Mouse (Mus musculus) small intestine, adult 2 months (tissue): ENCODE measurements around the gene Aspn. TPM values are rescaled to one million over a fixed set of nuclear protein-coding genes. Genes with fewer than 3 reads are reported as not detected.

Source experiments
- H3K27ac ChIP-seq: fragments of 200-500 bp; 2 replicates; pipeline ENCODE4 v1.5.1; 2012; ENCODE audit warnings: low read depth, low read length, control low read depth, inconsistent platforms; ENCODE audit not compliant: insufficient read depth
- H3K27me3 ChIP-seq: fragments of 200-500 bp; 2 replicates; pipeline ENCODE4 v1.6.1; 2012; ENCODE audit warnings: mild to moderate bottlenecking, moderate library complexity, low read length, inconsistent platforms; ENCODE audit not compliant: control insufficient read depth, insufficient read depth
- H3K36me3 ChIP-seq: fragments of 200-500 bp; 2 replicates; pipeline ENCODE4 v1.6.1; 2012; ENCODE audit warnings: mild to moderate bottlenecking, low read length, control low read depth, inconsistent platforms; ENCODE audit not compliant: control insufficient read depth, insufficient read depth
- H3K4me1 ChIP-seq: fragments of 200-500 bp; 2 replicates; pipeline ENCODE4 v1.6.1; 2012; ENCODE audit warnings: low read length, inconsistent platforms, mixed read lengths; ENCODE audit not compliant: control insufficient read depth, insufficient read depth, insufficient read length
- H3K4me3 ChIP-seq: fragments of 200-500 bp; 2 replicates; pipeline ENCODE4 v1.5.1; 2012; ENCODE audit warnings: low read depth, mild to moderate bottlenecking, control low read depth, inconsistent platforms, low read length, moderate library complexity
- CTCF ChIP-seq: fragments of 200-500 bp; IDR thresholded peaks from 2 replicates; pipeline ENCODE4 v1.5.1; 2012; ENCODE audit warnings: low read depth, mild to moderate bottlenecking, control low read depth, inconsistent platforms, low read length, moderate library complexity, mixed read lengths; ENCODE audit not compliant: insufficient replicate concordance, insufficient read length; ENCODE audit errors: extremely low read depth
- POLR2A ChIP-seq: fragments of 200-500 bp; IDR thresholded peaks from 2 replicates; pipeline ENCODE4 v1.6.1; 2012; ENCODE audit warnings: low read depth, mild to moderate bottlenecking, control low read depth, inconsistent platforms, low read length, moderate library complexity
- WGBS: fragments of 180-500 bp; shearing (Covaris S2); methylation state at CpG from one replicate; pipeline ENCODE4 v1.1.7; 2018; 5-methylcytosine and 5-hydroxymethylcytosine counted together
- polyA plus RNA-seq: library from polyadenylated mRNA; depleted of rRNA; stranded (reverse); fragments of >200 nt; gene quantifications from 2 replicates; pipeline ENCODE4 v1.2.3, GENCODE M21; 2012

Aspn gene
- polyA plus RNA-seq, 1 experiment: 0.18 TPM

GRCm38 (mm10) chr13:49556924-49557323 is 12.7 kb downstream of the Aspn start:
- no peaks in the 10 kb centered on the region for H3K27me3 ChIP-seq
- H3K4me3 ChIP-seq: no peak overlapping the region
- no peak for TF ChIP-seq POLR2A
- no peak for TF ChIP-seq CTCF
- no peak overlapping the region for H3K27ac ChIP-seq
- H3K36me3 ChIP-seq: no peaks in the 10 kb centered on the region
- no peaks in the 10 kb centered on the region for H3K4me1 ChIP-seq
- 54% methylated on average over 1 of the region's 1 CpGs for WGBS

- no peak overlapping the region for H3K4me3 ChIP-seq
- no peak overlapping the region for H3K27ac ChIP-seq
- 62% methylated on average over 2 of the region's 2 CpGs for WGBS
- no peaks in the 10 kb centered on the region for H3K27me3 ChIP-seq
- TF ChIP-seq POLR2A (no peak), CTCF (peak; percentile 29; the same call in 1 of the 2 replicates)
- H3K4me1 ChIP-seq: no peaks in the 10 kb centered on the region
- no peaks in the 10 kb centered on the region for H3K36me3 ChIP-seq
Measured at GRCm38 (mm10) chr13:49559185-49559584, 14.9 kb downstream of the Aspn start.

- TF ChIP-seq CTCF: no peak
- no peak overlapping the region for H3K27ac ChIP-seq
- no peak overlapping the region for H3K4me3 ChIP-seq
- no peaks in the 10 kb centered on the region for H3K27me3 ChIP-seq
- 40% methylated on average over 2 of the region's 2 CpGs for WGBS
- H3K36me3 ChIP-seq: no peaks in the 10 kb centered on the region
- H3K4me1 ChIP-seq: no peaks in the 10 kb centered on the region
Measured at GRCm38 (mm10) chr13:49560886-49561285, 16.6 kb downstream of the Aspn start.

GRCm38 (mm10) chr13:49564347-49564746 is 20.1 kb downstream of the Aspn start:
- 88% methylated on average over 1 of the region's 1 CpGs for WGBS
- Histone ChIP-seq H3K27ac (no peak overlapping the region), H3K4me3 (no peak overlapping the region), H3K4me1 (no peaks in the 10 kb centered on the region), H3K36me3 (no peaks in the 10 kb centered on the region), H3K27me3 (no peaks in the 10 kb centered on the region)
- no peak for TF ChIP-seq POLR2A
- no peak for TF ChIP-seq CTCF

GRCm38 (mm10) chr13:49570371-49570770 is 26.1 kb downstream of the Aspn start:
- Histone ChIP-seq H3K36me3 (no peaks in the 10 kb centered on the region), H3K4me1 (no peaks in the 10 kb centered on the region), H3K27ac (no peak overlapping the region), H3K4me3 (no peak overlapping the region), H3K27me3 (no peaks in the 10 kb centered on the region)
- TF ChIP-seq CTCF (no peak), POLR2A (no peak)
- WGBS: 79% methylated on average over 3 of the region's 3 CpGs

GRCm38 (mm10) chr13:49571418-49571817 is 27.2 kb downstream of the Aspn start:
- 85% methylated on average over 2 of the region's 2 CpGs for WGBS

GRCm38 (mm10) chr13:49581541-49582530 is 37.6 kb downstream of the Aspn start, which contains the start of gene Omd:
TSS of gene Omd (plus strand) at chr13:49582462.
- WGBS: 72% methylated on average over 8 of the region's 8 CpGs
- Histone ChIP-seq H3K36me3 (no peaks in the 10 kb centered on the region), H3K27me3 (no peaks in the 10 kb centered on the region), H3K4me3 (no peak within 1 kb of the TSS), H3K4me1 (0 out of 2 replicates have a peak, but pooled peaks cover 1% of the 10 kb centered on the region), H3K27ac (no peak within 1 kb of the TSS)
- TF ChIP-seq POLR2A (no peak), CTCF (no peak)

More at GRCm38 (mm10) chr13:49571418-49571817, 27.2 kb downstream of the Aspn start:
- no peaks in the 10 kb centered on the region for H3K36me3 ChIP-seq
- H3K4me3 ChIP-seq: no peak overlapping the region
- no peak for TF ChIP-seq CTCF
- no peak for TF ChIP-seq POLR2A
- no peaks in the 10 kb centered on the region for H3K27me3 ChIP-seq
- no peaks in the 10 kb centered on the region for H3K4me1 ChIP-seq
- no peak overlapping the region for H3K27ac ChIP-seq
